Mouse (Mus musculus) midbrain, postnatal 0 days (tissue): ENCODE results near the gene Ttc17. TPM values are rescaled to one million over a fixed set of nuclear protein-coding genes. Genes with fewer than 3 reads are reported as not detected.
A peak's percentile ranks its signal among the peaks of the same experiment; 100 is the strongest.

ENCODE experiments used
- ATAC-seq: fragments of 200-750 bp; cut with Nextera tagmentation; 2 replicates; pipeline ENCODE4 v1.8.0; 2017; ENCODE audit warnings: moderate number of reproducible peaks, mild to moderate bottlenecking, moderate TSS enrichment, moderate library complexity; ENCODE audit not compliant: low FRiP score
- DNase-seq: peaks from one replicate; pipeline ENCODE4 v3.0.0-alpha.2; 2015; ENCODE audit warnings: low spot score
- H3K27ac ChIP-seq: fragments of 300-500 bp; sonication (generic); 2 replicates; pipeline ENCODE4 v1.5.1; 2014; ENCODE audit warnings: low read depth, mild to moderate bottlenecking, low read length, mixed read lengths
- H3K27me3 ChIP-seq: fragments of 300-500 bp; sonication (generic); 2 replicates; pipeline ENCODE4 v1.6.1; 2014; ENCODE audit warnings: low read length, control low read depth, mixed read lengths; ENCODE audit not compliant: insufficient read depth
- H3K36me3 ChIP-seq: fragments of 300-500 bp; sonication (generic); 2 replicates; pipeline ENCODE4 v1.6.1; 2014; ENCODE audit warnings: low read length, control low read depth, mixed read lengths; ENCODE audit not compliant: insufficient read depth
- H3K4me1 ChIP-seq: fragments of 300-500 bp; sonication (generic); 2 replicates; pipeline ENCODE4 v1.6.1; 2014; ENCODE audit warnings: mild to moderate bottlenecking, control low read depth, antibody characterized with exemption, low read length, mixed read lengths; ENCODE audit not compliant: insufficient read depth
- H3K4me2 ChIP-seq: fragments of 300-500 bp; sonication (generic); 2 replicates; pipeline ENCODE4 v1.6.1; 2014; ENCODE audit warnings: low read depth, mild to moderate bottlenecking, low read length, mixed read lengths; ENCODE audit not compliant: poor library complexity, severe bottlenecking
- H3K4me3 ChIP-seq: fragments of 300-500 bp; sonication (generic); 2 replicates; pipeline ENCODE4 v1.5.1; 2014; ENCODE audit warnings: low read depth, mild to moderate bottlenecking, low read length, moderate library complexity
- H3K9ac ChIP-seq: fragments of 300-500 bp; sonication (generic); replicated peaks from 2 replicates; pipeline ENCODE4 v1.6.1; 2014; ENCODE audit warnings: mild to moderate bottlenecking, low read length, moderate library complexity, mixed read lengths; ENCODE audit not compliant: poor library complexity, severe bottlenecking
- H3K9me3 ChIP-seq: fragments of 300-500 bp; sonication (generic); 2 replicates; pipeline ENCODE4 v1.6.1; 2016; ENCODE audit warnings: low read length, control low read depth
- CTCF ChIP-seq: IDR thresholded peaks from 2 replicates; pipeline ENCODE4 v1.5.1; 2016; ENCODE audit warnings: antibody characterized with exemption, mild to moderate bottlenecking
- WGBS: fragments of 180-500 bp; shearing (Covaris S2); extraction: QIAGEN DNeasy Blood & Tissue Kit; methylation state at CpG from one replicate; pipeline ENCODE4 v1.1.7; 2014; 5-methylcytosine and 5-hydroxymethylcytosine counted together
- polyA plus RNA-seq: library from polyadenylated mRNA; unstranded; fragments of >200 nt; fragmentation: Nextera tagmentation; extraction: Ambion mirVana; gene quantifications from 2 replicates; pipeline ENCODE4 v1.2.1, GENCODE M21; 2015
- total RNA-seq: library from RNA; depleted of rRNA; stranded (reverse); fragments of >200 nt; gene quantifications from 2 replicates; pipeline ENCODE4 v1.2.3, GENCODE M21; 2014

The Ttc17 gene
- total and polyA plus RNA-seq, 2 experiments from 2014 or later: 20.2 to 24.3 TPM

- Histone ChIP-seq H3K4me3 (no peak overlapping the region), H3K36me3 (peaks cover 44% of the 10 kb centered on the region), H3K4me2 (no peak overlapping the region), H3K4me1 (no peaks in the 10 kb centered on the region), H3K27ac (no peak overlapping the region), H3K27me3 (no peaks in the 10 kb centered on the region), H3K9me3 (no peaks in the 10 kb centered on the region), H3K9ac (no peak overlapping the region)
- 94% methylated on average over 6 of the region's 6 CpGs for WGBS
- TF ChIP-seq CTCF: no peak
- ATAC-seq: no peak
- no peak for DNase-seq
Observed at GRCm38 (mm10) chr2:94363821-94364220, 42.7 kb downstream of the Ttc17 start.

GRCm38 (mm10) chr2:94360398-94360973, 46.0 kb downstream of the Ttc17 start:
- H3K27ac ChIP-seq: no peak overlapping the region
- H3K9ac ChIP-seq: no peak overlapping the region
- no peak overlapping the region for H3K4me3 ChIP-seq
- DNase-seq: peak; percentile 38
- no peaks in the 10 kb centered on the region for H3K4me1 ChIP-seq
- H3K4me2 ChIP-seq: no peak overlapping the region
- 78% methylated on average over 4 of the region's 4 CpGs for WGBS
- TF ChIP-seq CTCF: no peak
- H3K27me3 ChIP-seq: no peaks in the 10 kb centered on the region
- no peak for ATAC-seq
- H3K36me3 ChIP-seq: peaks cover 53% of the 10 kb centered on the region
- H3K9me3 ChIP-seq: no peaks in the 10 kb centered on the region

DNA sequence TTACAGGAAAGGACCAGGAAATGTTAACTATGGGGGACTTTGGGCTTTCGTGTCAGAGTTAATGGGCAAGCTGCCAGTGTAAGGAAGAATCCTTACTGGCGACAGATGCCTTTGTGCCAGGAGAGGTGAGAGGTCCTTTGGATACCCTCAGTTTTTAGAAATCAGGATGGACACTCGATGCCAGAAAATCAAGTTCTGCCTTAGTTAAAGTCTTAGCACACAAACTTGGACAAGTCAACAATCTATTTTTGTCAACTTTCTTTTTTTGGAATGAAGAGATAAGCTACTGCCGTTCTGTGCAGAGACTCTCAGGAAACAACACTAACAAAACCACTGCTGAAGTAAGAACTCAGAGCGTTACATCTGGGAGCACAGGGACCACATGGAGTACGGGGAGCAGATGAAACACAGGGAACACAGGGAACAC, 58.3 kb downstream of the Ttc17 start:
- H3K4me2 ChIP-seq: no peak overlapping the region
- H3K9me3 ChIP-seq: no peaks in the 10 kb centered on the region
- no peak for TF ChIP-seq CTCF
- no peaks in the 10 kb centered on the region for H3K27me3 ChIP-seq
- DNase-seq (no peak), ATAC-seq (no peak)
- WGBS: 66% methylated on average over 6 of the region's 6 CpGs
- peaks cover 20% of the 10 kb centered on the region; the same call in 1 of the 2 replicates for H3K36me3 ChIP-seq
- no peak overlapping the region for H3K4me3 ChIP-seq
- no peak overlapping the region for H3K9ac ChIP-seq
- no peaks in the 10 kb centered on the region for H3K4me1 ChIP-seq
- no peak overlapping the region for H3K27ac ChIP-seq

DNA sequence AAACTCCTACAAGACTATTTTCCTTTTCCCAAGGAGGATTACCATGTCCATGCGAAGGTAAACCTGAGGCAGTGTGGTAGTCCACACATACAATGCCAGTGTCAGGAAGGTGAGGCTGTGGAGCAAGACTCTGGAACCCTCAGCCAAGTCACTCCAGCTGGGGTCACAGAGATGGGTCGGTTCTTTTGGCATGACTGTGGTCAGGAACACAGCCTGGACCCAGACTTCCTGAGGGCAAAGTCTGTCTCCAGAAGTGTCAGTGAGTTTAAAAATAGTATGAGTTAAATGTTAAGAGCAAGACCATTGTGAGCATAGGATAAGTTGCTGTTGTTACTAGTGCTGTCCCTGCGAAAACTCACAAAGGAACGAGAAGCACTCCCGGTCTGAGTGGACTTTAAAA, 59.7 kb downstream of the Ttc17 start:
- no peak for TF ChIP-seq CTCF

GRCm38 (mm10) chr2:94344624-94345023, 61.9 kb downstream of the Ttc17 start:
- DNase-seq (no peak), ATAC-seq (no peak)
- 90% methylated on average over 4 of the region's 4 CpGs for WGBS
- no peak overlapping the region for H3K4me3 ChIP-seq
- no peaks in the 10 kb centered on the region for H3K4me1 ChIP-seq
- no peaks in the 10 kb centered on the region for H3K9me3 ChIP-seq
- no peak for TF ChIP-seq CTCF
- H3K27me3 ChIP-seq: no peaks in the 10 kb centered on the region
- no peak overlapping the region for H3K9ac ChIP-seq
- H3K4me2 ChIP-seq: no peak overlapping the region
- H3K27ac ChIP-seq: no peak overlapping the region
- peaks cover 22% of the 10 kb centered on the region; the same call in 1 of the 2 replicates for H3K36me3 ChIP-seq

More for the DNA sequence above, 59.7 kb downstream of the Ttc17 start:
- Histone ChIP-seq H3K27me3 (no peaks in the 10 kb centered on the region), H3K27ac (no peak overlapping the region), H3K4me2 (no peak overlapping the region), H3K9ac (no peak overlapping the region), H3K4me1 (no peaks in the 10 kb centered on the region), H3K4me3 (no peak overlapping the region), H3K9me3 (no peaks in the 10 kb centered on the region), H3K36me3 (peaks cover 27% of the 10 kb centered on the region; the same call in 1 of the 2 replicates)
- DNase-seq (no peak), ATAC-seq (no peak)
- 97% methylated on average over 5 of the region's 5 CpGs for WGBS

- Histone ChIP-seq H3K4me2 (no peak overlapping the region), H3K36me3 (peaks cover 25% of the 10 kb centered on the region; the same call in 1 of the 2 replicates), H3K27me3 (no peaks in the 10 kb centered on the region), H3K4me3 (no peak overlapping the region), H3K4me1 (no peaks in the 10 kb centered on the region), H3K9me3 (no peaks in the 10 kb centered on the region), H3K27ac (no peak overlapping the region), H3K9ac (no peak overlapping the region)
- ATAC-seq: no peak
- 81% methylated on average over 12 of the region's 12 CpGs for WGBS
- TF ChIP-seq CTCF: no peak
- DNase-seq: peak; percentile 8
Observed at GRCm38 (mm10) chr2:94343290-94344285, 62.9 kb downstream of the Ttc17 start.
